ENCODE assay signal across 7 mouse cellular contexts in the genomic region with DNA sequence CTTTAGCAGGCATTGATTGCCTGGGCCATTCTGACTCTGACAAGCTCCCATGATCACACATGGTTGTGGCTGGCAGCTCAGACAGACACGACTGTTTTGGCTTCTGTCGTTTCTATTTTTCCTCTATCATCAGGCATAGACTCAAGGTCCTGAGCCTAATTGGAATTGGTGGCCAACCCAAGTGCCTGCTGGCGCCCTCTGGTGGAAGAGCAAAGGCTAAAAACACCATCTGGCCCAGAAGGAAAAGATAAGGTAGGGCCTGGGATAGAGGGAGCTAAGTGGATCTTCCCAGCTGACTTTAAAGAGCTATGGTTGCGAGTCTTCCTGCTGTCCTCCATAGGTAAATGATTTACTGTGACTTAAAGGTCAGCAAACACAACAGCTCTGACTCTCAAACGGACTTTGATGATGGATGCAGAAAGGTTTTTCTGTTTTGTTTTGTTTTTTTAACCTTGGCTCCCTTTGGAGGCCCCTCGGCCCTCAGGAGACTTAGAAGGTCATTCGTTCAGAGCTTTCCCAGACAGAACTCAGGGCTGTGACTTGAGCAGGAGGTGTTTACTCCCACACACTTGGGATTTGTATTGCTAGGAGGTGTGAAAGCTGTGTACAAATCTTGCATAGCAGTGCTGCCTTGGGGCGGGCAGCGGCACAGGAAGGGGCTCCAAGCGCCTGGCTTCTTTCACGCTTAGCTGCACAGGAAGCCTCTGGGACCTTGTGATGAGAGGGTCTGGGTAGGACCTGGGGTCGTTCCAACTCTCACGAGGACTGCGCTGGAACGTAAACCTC. TPM values are rescaled to one million over a fixed set of nuclear protein-coding genes. Genes with fewer than 3 reads are reported as not detected.
DNase-seq lines count a peak whose midpoint lies in the region; ATAC-seq and TF ChIP-seq lines count a peak whose summit lies in the region.

No protein-coding gene starts in this region.

- no peak for TF ChIP-seq EP300 in liver, embryonic 14.5 days (IDR thresholded peaks at IDR 0.05; ENCODE audit: low read depth)

- no peaks in the 10 kb centered on the region for H3K9me3 ChIP-seq in E14TG2a.4 (ENCODE audit: low read length)
- H3K9me3 ChIP-seq in heart, embryonic 11.5 days (replicated peaks; ENCODE audit: control insufficient read depth, low read length), result no peaks in the 10 kb centered on the region
- H3K9me3 ChIP-seq in liver, embryonic 14.5 days (ENCODE audit: control insufficient read depth, low read length), result no peaks in the 10 kb centered on the region

- ATAC-seq in heart, embryonic 11.5 days (replicated peaks; ENCODE audit: insufficient number of reproducible peaks, low FRiP score, low TSS enrichment), result 0 out of 2 replicates have a peak, but pooled peaks have one; percentile 25
- peak; percentile 37 for ATAC-seq in liver, embryonic 14.5 days (ENCODE audit: insufficient read depth)

- no peak for TF ChIP-seq POLR2A in small intestine, adult 2 months (IDR thresholded peaks at IDR 0.05; ENCODE audit: low read depth, low read length)

- peaks cover 12% of the 10 kb centered on the region for H3K4me1 ChIP-seq in E14TG2a.4 (replicated peaks; ENCODE audit: low read depth, low read length)
- no peaks in the 10 kb centered on the region for H3K4me1 ChIP-seq in heart, embryonic 11.5 days (ENCODE audit: control insufficient read depth, insufficient read depth, low read length)
- peaks cover 0 to 7% of the 10 kb centered on the region in 2 experiments; a peak in 2 of 4 replicates for H3K4me1 ChIP-seq in liver, embryonic 14.5 days (replicated peaks; ENCODE audit: control insufficient read depth in 2 of 2, insufficient read depth in 2 of 2, low read length in 1 of 2)
- H3K4me1 ChIP-seq in small intestine, adult 2 months (ENCODE audit: control insufficient read depth, insufficient read depth, insufficient read length, low read length), result no peaks in the 10 kb centered on the region

- H3K4me3 ChIP-seq in E14TG2a.4 (replicated peaks; ENCODE audit: low read length), result no peak overlapping the region
- H3K4me3 ChIP-seq in heart, embryonic 11.5 days (ENCODE audit: low read depth, low read length), result no peak overlapping the region
- no peak overlapping the region for H3K4me3 ChIP-seq in liver, embryonic 14.5 days (ENCODE audit: insufficient read depth in 1 of 2, low read depth in 2 of 2, low read length in 2 of 2)
- no peak overlapping the region for H3K4me3 ChIP-seq in small intestine, adult 2 months (ENCODE audit: low read depth, low read length)

- peak; percentile 62 for TF ChIP-seq CTCF in E14TG2a.4 (conservative IDR thresholded peaks at IDR 0.05; ENCODE audit: low read length)
- peak; percentile 85 for TF ChIP-seq CTCF in liver, embryonic 14.5 days (IDR thresholded peaks at IDR 0.05; ENCODE audit: low read depth)
- peak; percentile 84; the same call in 1 of the 2 replicates for TF ChIP-seq CTCF in small intestine, adult 2 months (IDR thresholded peaks at IDR 0.05; ENCODE audit: extremely low read depth, insufficient read length, insufficient replicate concordance, low read depth, low read length)

- H3K27me3 ChIP-seq in E14TG2a.4 (ENCODE audit: insufficient read depth, low read length), result 0 out of 2 replicates have a peak, but pooled peaks cover 3% of the 10 kb centered on the region
- no peaks in the 10 kb centered on the region for H3K27me3 ChIP-seq in heart, embryonic 11.5 days (ENCODE audit: control insufficient read depth, insufficient read depth, low read length)
- no peaks in the 10 kb centered on the region for H3K27me3 ChIP-seq in liver, embryonic 14.5 days (ENCODE audit: control insufficient read depth, insufficient read depth, low read length)
- no peaks in the 10 kb centered on the region for H3K27me3 ChIP-seq in small intestine, adult 2 months (ENCODE audit: control insufficient read depth, insufficient read depth, low read length)

- H3K36me3 ChIP-seq in E14TG2a.4 (ENCODE audit: insufficient read depth, low read length), result no peaks in the 10 kb centered on the region
- no peaks in the 10 kb centered on the region for H3K36me3 ChIP-seq in heart, embryonic 11.5 days (ENCODE audit: control insufficient read depth, insufficient read depth, low read length)
- no peaks in the 10 kb centered on the region for H3K36me3 ChIP-seq in liver, embryonic 14.5 days (replicated peaks; ENCODE audit: control insufficient read depth, insufficient read depth, low read depth)
- no peaks in the 10 kb centered on the region for H3K36me3 ChIP-seq in small intestine, adult 2 months (ENCODE audit: control insufficient read depth, insufficient read depth, low read length)

- H3K9ac ChIP-seq in heart, embryonic 11.5 days (ENCODE audit: low read depth, low read length), result no peak overlapping the region
- no peak overlapping the region for H3K9ac ChIP-seq in liver, embryonic 14.5 days (replicated peaks)

- H3K27ac ChIP-seq in heart, embryonic 11.5 days (ENCODE audit: low read depth, low read length), result peak overlapping the region; percentile 8; the same call in 1 of the 2 replicates
- no peak overlapping the region for H3K27ac ChIP-seq in liver, embryonic 14.5 days
- H3K27ac ChIP-seq in small intestine, adult 2 months (ENCODE audit: insufficient read depth, low read depth, low read length), result no peak overlapping the region

- peak overlapping the region; percentile 9; the same call in 1 of the 2 replicates for H3K4me2 ChIP-seq in heart, embryonic 11.5 days
- no peak overlapping the region for H3K4me2 ChIP-seq in liver, embryonic 14.5 days (ENCODE audit: low read depth)

- WGBS in heart, embryonic 11.5 days (ENCODE audit: insufficient replicate concordance), result 31% methylated on average over 15 of the region's 15 CpGs
- 29% methylated on average over 15 of the region's 15 CpGs for WGBS in liver, embryonic 14.5 days (ENCODE audit: insufficient replicate concordance)
- WGBS in small intestine, adult 2 months, result 35% methylated on average over 15 of the region's 15 CpGs

- peak; percentile 81 for DNase-seq in ZHBTc4 (ENCODE audit: low read depth, low spot score)
- DNase-seq in cerebellum, postnatal 4 days (ENCODE audit: low spot score in 2 of 2), result peak; percentile 27 to 55
- peak; percentile 77 for DNase-seq in kidney, postnatal 14 days
- peak; percentile 38 to 44 (median 44) for DNase-seq in liver, embryonic 14.5 days (ENCODE audit: low read depth in 3 of 3, low spot score in 3 of 3)

RNA-seq across cellular contexts. Expression of a gene that starts 22.4 kb away (rescaled TPM):
- polyA plus RNA-seq in heart, embryonic 11.5 days (2014; fragmentation: Nextera tagmentation; extraction: Ambion mirVana), result 6.1 and 7.1 TPM in 2 replicates
- polyA plus RNA-seq in liver, embryonic 14.5 days (2012; rRNA removed), result 1.1 and 1.2 TPM in 2 replicates
- 1.7 and 1.8 TPM in 2 replicates for polyA plus RNA-seq in liver, embryonic 14.5 days (2014; fragmentation: Nextera tagmentation; extraction: Ambion mirVana)
- 2.5 and 7.9 TPM in 2 replicates for polyA plus RNA-seq in small intestine, adult 2 months (2012; rRNA removed)
